Mouse (Mus musculus) embryonic fibroblast, embryonic 13.5 days (primary cell): ENCODE results near the gene Nfkb1. TPM values are rescaled to one million over a fixed set of nuclear protein-coding genes. Genes with fewer than 3 reads are reported as not detected.

Experiments
- H3K27ac ChIP-seq: 2 replicates; pipeline ENCODE4 v1.5.1; 2012; ENCODE audit warnings: low read length, control low read depth, inconsistent platforms; ENCODE audit not compliant: insufficient read depth
- H3K4me1 ChIP-seq: 2 replicates; pipeline ENCODE4 v1.6.1; 2011; ENCODE audit warnings: low read length; ENCODE audit not compliant: control insufficient read depth, insufficient read depth
- H3K4me3 ChIP-seq: 2 replicates; pipeline ENCODE4 v1.5.1; 2011; ENCODE audit warnings: mild to moderate bottlenecking, control low read depth, low read length; ENCODE audit not compliant: insufficient read depth
- CTCF ChIP-seq: IDR thresholded peaks from 2 replicates; pipeline ENCODE4 v1.5.1; 2011; ENCODE audit warnings: mild to moderate bottlenecking, control low read depth, low read length, moderate library complexity, borderline replicate concordance; ENCODE audit not compliant: insufficient read depth
- POLR2A ChIP-seq: IDR thresholded peaks from 2 replicates; pipeline ENCODE4 v1.6.1; 2011; ENCODE audit warnings: low read depth, mild to moderate bottlenecking, control low read depth, low read length, moderate library complexity
- polyA plus RNA-seq: library from polyadenylated mRNA; stranded (reverse); fragments of >200 nt; gene quantifications from 2 replicates; pipeline ENCODE4 v1.2.4, GENCODE M21; 2011; ENCODE audit warnings: low read depth; ENCODE audit not compliant: missing spikeins, insufficient read length

The Nfkb1 gene
- polyA plus RNA-seq, 1 experiment, result 54.8 TPM

GRCm38 (mm10) chr3:135581606-135582117 is 109.7 kb downstream of the Nfkb1 start:
- TF ChIP-seq CTCF (peak; percentile 61; the same call in 1 of the 2 replicates), POLR2A (no peak)
- Histone ChIP-seq H3K4me3 (no peak overlapping the region), H3K4me1 (no peaks in the 10 kb centered on the region), H3K27ac (no peak overlapping the region)

GRCm38 (mm10) chr3:135580439-135581275 is 110.7 kb downstream of the Nfkb1 start:
- Histone ChIP-seq H3K27ac (no peak overlapping the region), H3K4me1 (no peaks in the 10 kb centered on the region), H3K4me3 (no peak overlapping the region)
- TF ChIP-seq CTCF (no peak), POLR2A (no peak)

- H3K4me1 ChIP-seq, result no peaks in the 10 kb centered on the region
- H3K27ac ChIP-seq, result no peak overlapping the region
- no peak overlapping the region for H3K4me3 ChIP-seq
- no peak for TF ChIP-seq CTCF
- TF ChIP-seq POLR2A, result no peak
These were observed 112.2 kb downstream of the Nfkb1 start for GRCm38 (mm10) chr3:135579179-135579578.

- Histone ChIP-seq H3K27ac (no peak overlapping the region), H3K4me1 (no peaks in the 10 kb centered on the region), H3K4me3 (no peak overlapping the region)
- TF ChIP-seq CTCF (no peak), POLR2A (no peak)
These were observed 112.7 kb downstream of the Nfkb1 start for GRCm38 (mm10) chr3:135578588-135579140.

DNA sequence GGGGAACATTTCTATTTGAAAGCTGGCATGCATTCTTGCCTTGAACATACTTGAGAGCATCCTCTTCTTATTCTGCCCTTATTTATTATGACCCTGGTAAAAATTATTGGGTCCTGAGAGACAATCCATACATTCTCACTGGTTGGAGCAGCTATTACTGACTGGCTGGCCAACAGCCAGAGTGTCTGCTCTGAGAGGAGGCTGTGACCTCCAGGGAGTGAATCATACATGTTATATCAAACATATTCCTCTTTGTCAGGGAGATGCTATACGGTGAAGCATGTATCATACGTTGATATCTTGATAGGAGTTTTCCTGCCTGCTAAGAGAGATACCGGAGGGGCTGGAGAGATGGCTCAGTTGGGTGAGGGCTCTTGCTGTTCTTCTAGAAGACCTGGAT is 116.2 kb downstream of the Nfkb1 start:
- H3K4me3 ChIP-seq, result no peak overlapping the region
- H3K27ac ChIP-seq, result no peak overlapping the region
- TF ChIP-seq CTCF, result no peak
- no peak for TF ChIP-seq POLR2A
- H3K4me1 ChIP-seq, result no peaks in the 10 kb centered on the region

GRCm38 (mm10) chr3:135573051-135573450 is 118.3 kb downstream of the Nfkb1 start:
- no peaks in the 10 kb centered on the region for H3K4me1 ChIP-seq
- TF ChIP-seq POLR2A (no peak), CTCF (no peak)
- H3K27ac ChIP-seq, result no peak overlapping the region
- no peak overlapping the region for H3K4me3 ChIP-seq

DNA sequence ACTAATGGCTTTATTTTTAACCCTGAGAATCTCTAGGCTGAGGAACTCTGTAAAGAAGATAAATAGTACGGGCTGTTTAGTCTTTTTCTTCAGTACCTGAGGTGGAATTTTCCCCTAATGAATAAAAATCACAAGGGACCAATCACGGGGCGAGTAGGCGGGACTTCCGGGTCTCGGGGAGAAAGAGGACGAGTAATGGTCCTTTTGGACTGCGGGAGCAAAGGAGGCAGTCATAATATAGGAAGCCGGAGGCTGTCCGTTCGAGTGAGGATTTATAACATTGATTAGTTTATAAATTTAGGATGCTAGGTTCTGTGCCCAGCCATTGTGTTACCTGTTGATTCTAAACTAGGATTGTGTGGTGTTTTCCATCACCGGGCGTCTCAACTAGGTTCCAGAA is 119.8 kb downstream of the Nfkb1 start:
- Histone ChIP-seq H3K4me1 (no peaks in the 10 kb centered on the region), H3K27ac (no peak overlapping the region), H3K4me3 (no peak overlapping the region)
- TF ChIP-seq CTCF, result no peak
- no peak for TF ChIP-seq POLR2A

GRCm38 (mm10) chr3:135568633-135569032 is 122.7 kb downstream of the Nfkb1 start:
- Histone ChIP-seq H3K27ac (no peak overlapping the region), H3K4me3 (no peak overlapping the region), H3K4me1 (no peaks in the 10 kb centered on the region)
- TF ChIP-seq CTCF (no peak), POLR2A (no peak)

GRCm38 (mm10) chr3:135567888-135568287 is 123.5 kb downstream of the Nfkb1 start:
- TF ChIP-seq CTCF (no peak), POLR2A (no peak)
- Histone ChIP-seq H3K4me3 (no peak overlapping the region), H3K27ac (no peak overlapping the region), H3K4me1 (no peaks in the 10 kb centered on the region)

- no peaks in the 10 kb centered on the region for H3K4me1 ChIP-seq
- H3K27ac ChIP-seq, result no peak overlapping the region
- H3K4me3 ChIP-seq, result no peak overlapping the region
- TF ChIP-seq POLR2A (no peak), CTCF (no peak)
These were observed 126.0 kb downstream of the Nfkb1 start for GRCm38 (mm10) chr3:135565306-135565705.
